Mouse (Mus musculus) small intestine, adult 2 months (tissue): ENCODE results near the gene Mical3.

Experiments
- CTCF ChIP-seq: fragments of 200-500 bp; IDR thresholded peaks from 2 replicates; pipeline ENCODE4 v1.5.1; 2012; ENCODE audit warnings: low read depth, mild to moderate bottlenecking, control low read depth, inconsistent platforms, low read length, moderate library complexity, mixed read lengths; ENCODE audit not compliant: insufficient replicate concordance, insufficient read length; ENCODE audit errors: extremely low read depth
- POLR2A ChIP-seq: fragments of 200-500 bp; IDR thresholded peaks from 2 replicates; pipeline ENCODE4 v1.6.1; 2012; ENCODE audit warnings: low read depth, mild to moderate bottlenecking, control low read depth, inconsistent platforms, low read length, moderate library complexity

DNA sequence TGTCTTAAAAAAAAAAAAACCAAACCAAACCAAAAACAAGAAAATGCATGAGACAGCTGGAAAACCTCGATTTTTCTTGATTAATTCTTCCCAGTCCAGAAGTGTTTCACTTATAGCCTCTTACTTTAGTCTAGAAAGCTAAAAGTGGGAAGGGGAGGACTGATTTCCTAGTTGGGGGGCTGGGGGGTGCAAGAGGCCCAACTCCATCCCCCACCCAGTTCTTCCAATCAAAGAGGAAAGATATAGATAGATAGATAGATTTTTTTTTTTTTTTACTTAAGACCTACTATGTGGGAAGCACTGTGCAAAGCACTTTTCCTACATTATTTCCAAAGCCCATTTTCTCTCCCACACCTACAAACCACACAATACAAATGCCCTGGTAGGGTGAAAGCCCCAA, 22.7 kb downstream of the Mical3 start:
- no peak for TF ChIP-seq POLR2A
- TF ChIP-seq CTCF, result no peak
